Mouse (Mus musculus) retina, adult 2 months (tissue): ENCODE results near the gene Sprr3.
"Not testable (repeated sequence)": the region's sequence is repeated elsewhere in the genome, so short reads cannot be mapped to it uniquely, and the experiment has no call there.

Experiments
- DNase-seq: peaks from one replicate; pipeline ENCODE4 v3.0.0-alpha.2; 2012; ENCODE audit warnings: low read depth, low spot score

Sprr3 gene

GRCm38 (mm10) chr3:92458620-92459019 is at the start of gene Sprr3:
Gene Sprr3, minus strand, starts transcription at chr3:92458720.
- no peak for DNase-seq

GRCm38 (mm10) chr3:92508185-92508584 is 49.7 kb upstream of the Sprr3 start:
- DNase-seq = no peak

- DNase-seq = no peak
Measured at GRCm38 (mm10) chr3:92503528-92503927, 45.0 kb upstream of the Sprr3 start.

- DNase-seq = no peak
Measured at GRCm38 (mm10) chr3:92500393-92500792, 41.9 kb upstream of the Sprr3 start, which contains the start of gene Sprr4. Gene Sprr4, minus strand, starts transcription at chr3:92500493.

- DNase-seq = not testable (repeated sequence)
Measured at GRCm38 (mm10) chr3:92490262-92490661, 31.7 kb upstream of the Sprr3 start.

GRCm38 (mm10) chr3:92486307-92486706 is 27.8 kb upstream of the Sprr3 start:
- DNase-seq = no peak

- no peak for DNase-seq
Measured at GRCm38 (mm10) chr3:92485863-92486262, 27.3 kb upstream of the Sprr3 start, which contains the start of gene Sprr1a. Gene Sprr1a, minus strand, starts transcription at chr3:92485895.

- not testable (repeated sequence) for DNase-seq
Measured at GRCm38 (mm10) chr3:92481249-92481648, 22.7 kb upstream of the Sprr3 start.

GRCm38 (mm10) chr3:92470111-92470510 is 11.6 kb upstream of the Sprr3 start:
- DNase-seq = no peak

- no peak for DNase-seq
Measured at GRCm38 (mm10) chr3:92467424-92467823, 8.9 kb upstream of the Sprr3 start.

- no peak for DNase-seq
Measured at GRCm38 (mm10) chr3:92466576-92466975, 8.1 kb upstream of the Sprr3 start.

GRCm38 (mm10) chr3:92455151-92455550 is 3.4 kb downstream of the Sprr3 start:
- DNase-seq = no peak

GRCm38 (mm10) chr3:92440177-92440576 is 18.3 kb downstream of the Sprr3 start:
- DNase-seq = no peak

GRCm38 (mm10) chr3:92438689-92439088 is 19.8 kb downstream of the Sprr3 start, which contains the start of gene Sprr1b:
Gene Sprr1b, minus strand, starts transcription at chr3:92438789.
- no peak for DNase-seq

GRCm38 (mm10) chr3:92432282-92432681 is 26.2 kb downstream of the Sprr3 start, which contains the start of gene Sprr2k:
Gene Sprr2k, plus strand, starts transcription at chr3:92432582.
- DNase-seq = no peak

GRCm38 (mm10) chr3:92429323-92429722 is 29.2 kb downstream of the Sprr3 start, which contains the start of gene Gm9774:
Gene Gm9774, minus strand, starts transcription at chr3:92429423.
- no peak for DNase-seq

GRCm38 (mm10) chr3:92417782-92418181 is 40.7 kb downstream of the Sprr3 start, which contains the start of gene Sprr2j-ps:
Gene Sprr2j-ps, plus strand, starts transcription at chr3:92418082.
- no peak for DNase-seq

GRCm38 (mm10) chr3:92407691-92408090 is 50.8 kb downstream of the Sprr3 start, which contains the start of gene Sprr2i:
Gene Sprr2i, plus strand, starts transcription at chr3:92407991.
- DNase-seq = no peak
